Mouse (Mus musculus) kidney, postnatal 0 days (tissue): Measurements from ENCODE around the gene Speer4b. TPM values are rescaled to one million over a fixed set of nuclear protein-coding genes. Genes with fewer than 3 reads are reported as not detected.
"Not testable (repeated sequence)": the region's sequence is repeated elsewhere in the genome, so short reads cannot be mapped to it uniquely, and the experiment has no call there.

ENCODE experiments used
- ATAC-seq: fragments of 200-750 bp; cut with Nextera tagmentation; replicated peaks from 2 replicates; pipeline ENCODE4 v1.8.0; 2017; ENCODE audit warnings: low read depth, moderate number of reproducible peaks, moderate TSS enrichment, moderate library complexity; ENCODE audit not compliant: low FRiP score
- DNase-seq: peaks from one replicate; pipeline ENCODE4 v3.0.0-alpha.2; 2016; ENCODE audit warnings: low spot score
- H3K27ac ChIP-seq: fragments of 300-500 bp; sonication (generic); 2 replicates; pipeline ENCODE4 v1.5.1; 2014; ENCODE audit warnings: mild to moderate bottlenecking
- H3K27me3 ChIP-seq: fragments of 300-500 bp; sonication (generic); 2 replicates; pipeline ENCODE4 v1.6.1; 2014; ENCODE audit warnings: low read length, mixed read lengths; ENCODE audit not compliant: insufficient read depth
- H3K36me3 ChIP-seq: fragments of 300-500 bp; sonication (generic); 2 replicates; pipeline ENCODE4 v1.6.1; 2014; ENCODE audit warnings: low read length, mixed read lengths; ENCODE audit not compliant: insufficient read depth
- H3K4me1 ChIP-seq: fragments of 300-500 bp; sonication (generic); replicated peaks from 2 replicates; pipeline ENCODE4 v1.6.1; 2014; ENCODE audit warnings: antibody characterized with exemption, low read length, mixed read lengths; ENCODE audit not compliant: insufficient read depth
- H3K4me2 ChIP-seq: fragments of 300-500 bp; sonication (generic); 2 replicates; pipeline ENCODE4 v1.6.1; 2014; ENCODE audit warnings: mild to moderate bottlenecking, low read length, moderate library complexity, mixed read lengths
- H3K4me3 ChIP-seq: fragments of 300-500 bp; sonication (generic); replicated peaks from 2 replicates; pipeline ENCODE4 v1.5.1; 2014; ENCODE audit warnings: low read depth, low read length
- H3K9ac ChIP-seq: fragments of 300-500 bp; sonication (generic); 2 replicates; pipeline ENCODE4 v1.6.1; 2014; ENCODE audit warnings: low read depth, low read length
- H3K9me3 ChIP-seq: fragments of 300-500 bp; sonication (generic); replicated peaks from 2 replicates; pipeline ENCODE4 v1.6.1; 2016; ENCODE audit warnings: low read length, inconsistent platforms, mixed read lengths
- CTCF ChIP-seq: IDR thresholded peaks from 2 replicates; pipeline ENCODE4 v1.5.1; 2016; ENCODE audit warnings: antibody characterized with exemption, low read depth, mild to moderate bottlenecking, moderate library complexity
- WGBS: fragments of 180-500 bp; shearing (Covaris S2); extraction: QIAGEN DNeasy Blood & Tissue Kit; methylation state at CpG from one replicate; pipeline ENCODE4 v1.1.7; 2014; 5-methylcytosine and 5-hydroxymethylcytosine counted together
- polyA plus RNA-seq: library from polyadenylated mRNA; unstranded; fragments of >200 nt; fragmentation: Nextera tagmentation; extraction: Ambion mirVana; gene quantifications from 2 replicates; pipeline ENCODE4 v1.2.1, GENCODE M21; 2015

The Speer4b gene
- 0.06 and 0.14 TPM in 2 replicates for polyA plus RNA-seq

- H3K9ac ChIP-seq, H3K36me3 ChIP-seq, H3K9me3 ChIP-seq, H3K27me3 ChIP-seq, DNase-seq, H3K4me2 ChIP-seq, H3K4me1 ChIP-seq, ATAC-seq, H3K27ac ChIP-seq, H3K4me3 ChIP-seq: not testable (repeated sequence)
- WGBS = 56% methylated on average over 1 of the region's 1 CpGs
Measured at GRCm38 (mm10) chr5:27501338-27501737, at the start of gene Speer4b. Speer4b (minus strand) TSS chr5:27501438.

- ATAC-seq (no peak), DNase-seq (no peak)
- no peaks in the 10 kb centered on the region for H3K27me3 ChIP-seq
- H3K36me3 ChIP-seq = no peaks in the 10 kb centered on the region
- no peak overlapping the region for H3K27ac ChIP-seq
- no peak overlapping the region for H3K9ac ChIP-seq
- no peak overlapping the region for H3K4me3 ChIP-seq
- no peaks in the 10 kb centered on the region for H3K9me3 ChIP-seq
- H3K4me2 ChIP-seq = no peak overlapping the region
- TF ChIP-seq CTCF = no peak
- 91% methylated on average over 4 of the region's 4 CpGs for WGBS
- no peaks in the 10 kb centered on the region for H3K4me1 ChIP-seq
Measured at GRCm38 (mm10) chr5:27549291-27549690, 48.1 kb upstream of the Speer4b start.

GRCm38 (mm10) chr5:27544816-27545270, 43.6 kb upstream of the Speer4b start:
- Histone ChIP-seq H3K9me3 (no peaks in the 10 kb centered on the region), H3K36me3 (no peaks in the 10 kb centered on the region), H3K27ac (no peak overlapping the region), H3K4me1 (no peaks in the 10 kb centered on the region), H3K4me3 (no peak overlapping the region), H3K4me2 (no peak overlapping the region), H3K27me3 (no peaks in the 10 kb centered on the region), H3K9ac (no peak overlapping the region)
- TF ChIP-seq CTCF = peak; percentile 58
- ATAC-seq (no peak), DNase-seq (peak; percentile 81)
- 3% methylated on average over 2 of the region's 2 CpGs for WGBS

- Histone ChIP-seq H3K27me3 (no peaks in the 10 kb centered on the region), H3K27ac (no peak overlapping the region), H3K4me1 (no peaks in the 10 kb centered on the region), H3K4me2 (no peak overlapping the region), H3K36me3 (no peaks in the 10 kb centered on the region), H3K9me3 (no peaks in the 10 kb centered on the region), H3K4me3 (no peak overlapping the region), H3K9ac (no peak overlapping the region)
- no peak for DNase-seq
- TF ChIP-seq CTCF = no peak
- no peak for ATAC-seq
- 71% methylated on average over 1 of the region's 1 CpGs for WGBS
Measured at GRCm38 (mm10) chr5:27526906-27527305, 25.7 kb upstream of the Speer4b start.

GRCm38 (mm10) chr5:27518716-27519115, 17.5 kb upstream of the Speer4b start:
- H3K4me2 ChIP-seq = no peak overlapping the region
- no peak overlapping the region for H3K9ac ChIP-seq
- no peak for ATAC-seq
- no peak overlapping the region for H3K27ac ChIP-seq
- no peak overlapping the region for H3K4me3 ChIP-seq
- DNase-seq = no peak
- H3K9me3 ChIP-seq = no peaks in the 10 kb centered on the region
- H3K36me3 ChIP-seq = no peaks in the 10 kb centered on the region
- TF ChIP-seq CTCF = no peak
- H3K4me1 ChIP-seq = no peaks in the 10 kb centered on the region
- H3K27me3 ChIP-seq = no peaks in the 10 kb centered on the region

- DNase-seq = no peak
- Histone ChIP-seq H3K9me3 (no peaks in the 10 kb centered on the region), H3K4me3 (no peak overlapping the region), H3K9ac (no peak overlapping the region), H3K36me3 (no peaks in the 10 kb centered on the region), H3K4me2 (no peak overlapping the region), H3K27ac (no peak overlapping the region), H3K27me3 (no peaks in the 10 kb centered on the region), H3K4me1 (no peaks in the 10 kb centered on the region)
- no peak for ATAC-seq
- TF ChIP-seq CTCF = no peak
- 86% methylated on average over 4 of the region's 4 CpGs for WGBS
Measured at GRCm38 (mm10) chr5:27490942-27491341, 10.3 kb downstream of the Speer4b start.

- no peak for ATAC-seq
- no peak for DNase-seq
- Histone ChIP-seq H3K27me3 (no peaks in the 10 kb centered on the region), H3K9ac (no peak overlapping the region), H3K36me3 (no peaks in the 10 kb centered on the region), H3K4me3 (no peak overlapping the region), H3K4me1 (no peaks in the 10 kb centered on the region), H3K4me2 (no peak overlapping the region), H3K27ac (no peak overlapping the region), H3K9me3 (no peaks in the 10 kb centered on the region)
- 38% methylated on average over 1 of the region's 1 CpGs for WGBS
- TF ChIP-seq CTCF = no peak
Measured at GRCm38 (mm10) chr5:27486138-27486537, 15.1 kb downstream of the Speer4b start.
